Mouse (Mus musculus): ENCODE results near the gene Ptprcap. TPM values are rescaled to one million over a fixed set of nuclear protein-coding genes. Genes with fewer than 3 reads are reported as not detected.

Gene Ptprcap
- polyA plus RNA-seq, 1 experiment from 2014 or later, result 0.82 TPM

DNA sequence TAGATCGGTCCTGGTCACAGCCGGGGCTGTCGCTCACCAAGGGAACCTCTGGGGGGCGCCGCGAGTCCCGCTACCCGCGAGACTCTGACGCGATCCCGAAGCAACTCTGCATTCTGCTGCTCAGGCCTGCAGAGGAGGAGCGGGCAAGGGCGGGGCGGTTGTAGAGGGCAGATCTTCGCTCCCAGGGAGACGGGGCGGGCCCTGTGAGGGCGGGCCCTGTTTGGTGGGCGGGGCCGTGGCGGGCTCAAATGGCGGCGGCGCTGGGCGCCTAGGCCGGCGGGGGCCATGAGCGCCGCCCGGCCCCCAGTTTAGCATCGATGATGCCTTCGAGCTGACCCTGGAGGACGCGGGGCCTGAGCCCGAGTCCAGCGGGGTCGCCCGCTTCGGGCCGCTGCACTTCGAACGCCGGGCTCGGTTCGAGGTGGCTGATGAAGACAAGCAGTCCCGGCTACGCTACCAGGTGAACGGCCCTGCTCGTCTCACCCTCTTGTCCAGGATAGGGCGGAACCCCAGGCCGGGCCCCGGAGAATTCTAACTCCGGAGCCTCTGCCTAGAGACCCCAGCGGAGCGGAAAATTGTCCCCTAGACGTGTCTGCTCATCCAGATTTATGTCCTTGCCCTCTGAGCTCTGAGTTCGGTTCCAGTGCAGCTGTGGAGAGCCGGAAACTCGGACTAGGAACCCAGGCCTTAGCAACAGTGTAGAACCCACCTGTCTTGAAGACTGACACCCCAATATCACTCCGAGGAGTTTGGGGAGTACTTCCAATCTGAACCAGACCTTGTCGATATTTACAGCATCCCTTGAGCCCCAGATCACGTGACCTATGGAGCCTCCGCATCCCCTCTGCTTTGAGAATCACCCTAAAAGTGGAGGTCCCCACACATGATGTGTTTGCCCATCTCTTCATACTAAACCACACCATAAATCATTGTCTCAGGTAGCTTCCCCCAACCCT, 27.4 kb upstream of the Ptprcap start, which contains the start of gene Aip:
Gene Aip, minus strand, starts transcription at position 118 of the 956 bp plus-strand sequence.
- Histone ChIP-seq H3K4me2 (ENCODE audit: low read length) (peak within 1 kb of the TSS; percentile 87), H3K36me3 (ENCODE audit: control insufficient read depth, insufficient read depth, low read length) (peaks cover 31% of the 10 kb centered on the region), H3K27me3 (ENCODE audit: control insufficient read depth, insufficient read depth, low read length) (no peaks in the 10 kb centered on the region), H3K9ac (ENCODE audit: low read length) (peak within 1 kb of the TSS; percentile 94), H3K4me1 (ENCODE audit: control insufficient read depth in 2 of 2, insufficient read depth in 2 of 2, low read length in 2 of 2) (peaks cover 13 to 22% of the 10 kb centered on the region in 2 experiments), H3K9me3 (ENCODE audit: control insufficient read depth, low read length) (no peaks in the 10 kb centered on the region), H3K27ac (replicated peaks in 1 of 2; ENCODE audit: control insufficient read depth in 1 of 2, insufficient read depth in 1 of 2, low read depth in 2 of 2, low read length in 2 of 2) (peak within 1 kb of the TSS in 1 of 2 experiments; percentile 51; a peak in 1 of 4 replicates), H3K4me3 (ENCODE audit: control insufficient read depth in 1 of 2, insufficient read depth in 1 of 2, low read depth in 1 of 2, low read length in 2 of 2) (peak within 1 kb of the TSS; percentile 70 to 87)
- ATAC-seq (ENCODE audit: insufficient number of reproducible peaks, insufficient read depth, low FRiP score, low read depth), result peak; percentile 97
- 1% methylated on average over 59 of the region's 64 CpGs for WGBS

DNA sequence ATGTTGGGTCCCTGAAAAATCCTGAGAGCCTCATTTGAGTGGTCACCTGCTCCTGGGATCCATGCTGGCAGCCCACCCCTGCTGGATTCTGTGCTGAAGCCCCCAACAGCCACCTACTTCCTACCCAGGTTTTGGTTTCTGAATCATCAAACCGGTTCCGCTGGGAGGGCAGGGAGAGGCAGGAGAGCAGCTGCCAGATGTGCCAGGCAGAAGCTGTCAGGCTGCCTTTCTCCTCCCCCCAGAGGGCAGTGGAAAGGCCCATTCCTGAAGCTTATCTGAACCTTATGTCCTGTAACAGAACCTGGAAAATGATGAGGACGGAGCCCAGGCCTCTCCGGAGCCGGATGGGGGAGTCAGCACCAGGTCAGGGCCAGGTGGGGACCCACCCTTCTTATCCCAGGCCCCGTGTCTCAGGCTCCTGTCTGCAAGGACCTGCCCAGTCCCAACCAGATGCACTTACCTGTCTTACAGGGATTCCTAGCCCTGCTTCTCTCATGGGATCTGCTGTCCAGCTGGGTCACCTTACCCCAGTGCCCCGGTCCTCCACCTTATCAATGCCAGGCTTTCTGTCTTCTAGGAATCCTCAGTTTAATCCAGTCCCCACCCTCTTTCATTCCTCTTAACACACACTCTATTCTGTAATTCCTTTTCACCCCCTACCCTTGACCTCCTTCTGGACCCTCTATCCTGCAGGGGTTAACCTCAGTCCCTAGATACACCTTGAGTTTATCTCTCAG, 26.5 kb upstream of the Ptprcap start:
- Histone ChIP-seq H3K4me2 (ENCODE audit: low read length) (peak overlapping the region; percentile 87), H3K9me3 (ENCODE audit: control insufficient read depth, low read length) (no peaks in the 10 kb centered on the region), H3K27ac (replicated peaks in 1 of 2; ENCODE audit: control insufficient read depth in 1 of 2, insufficient read depth in 1 of 2, low read depth in 2 of 2, low read length in 2 of 2) (no peak overlapping the region), H3K4me3 (ENCODE audit: control insufficient read depth in 1 of 2, insufficient read depth in 1 of 2, low read depth in 1 of 2, low read length in 2 of 2) (peak overlapping the region; percentile 70 to 87), H3K36me3 (ENCODE audit: control insufficient read depth, insufficient read depth, low read length) (peaks cover 40% of the 10 kb centered on the region), H3K27me3 (ENCODE audit: control insufficient read depth, insufficient read depth, low read length) (no peaks in the 10 kb centered on the region), H3K4me1 (ENCODE audit: control insufficient read depth in 2 of 2, insufficient read depth in 2 of 2, low read length in 2 of 2) (peaks cover 12 to 22% of the 10 kb centered on the region in 2 experiments), H3K9ac (ENCODE audit: low read length) (peak overlapping the region; percentile 94)
- WGBS, result 61% methylated on average over 7 of the region's 7 CpGs
- no peak for ATAC-seq (ENCODE audit: insufficient number of reproducible peaks, insufficient read depth, low FRiP score, low read depth)

DNA sequence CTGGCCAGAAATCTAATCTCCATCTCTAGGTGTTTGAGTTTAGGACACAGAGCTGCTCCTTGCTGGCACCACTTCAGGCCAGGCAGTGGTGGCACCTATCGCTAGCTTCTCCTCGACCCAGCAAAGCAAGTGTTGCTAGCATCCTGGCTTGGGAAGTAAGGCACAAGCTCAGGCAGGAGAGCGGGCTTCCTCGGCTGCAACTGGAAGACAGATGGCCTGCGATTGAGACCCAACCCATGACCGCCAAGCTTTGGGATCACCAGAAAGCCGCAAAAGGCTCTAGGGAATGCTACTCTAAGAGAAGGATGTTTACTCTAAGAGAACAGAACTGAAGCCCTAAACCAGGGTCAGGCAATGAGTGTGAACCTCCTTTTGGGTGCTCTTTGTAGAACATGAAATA, 23.9 kb upstream of the Ptprcap start:
- no peak overlapping the region for H3K4me2 ChIP-seq (ENCODE audit: low read length)
- H3K9ac ChIP-seq (ENCODE audit: low read length), result 0 out of 2 replicates have a peak overlapping the region, but pooled peaks have one; percentile 12
- peaks cover 12 to 22% of the 10 kb centered on the region in 2 experiments for H3K4me1 ChIP-seq (ENCODE audit: control insufficient read depth in 2 of 2, insufficient read depth in 2 of 2, low read length in 2 of 2)
- peaks cover 55% of the 10 kb centered on the region for H3K36me3 ChIP-seq (ENCODE audit: control insufficient read depth, insufficient read depth, low read length)
- WGBS, result 93% methylated on average over 7 of the region's 7 CpGs
- H3K27ac ChIP-seq (replicated peaks in 1 of 2; ENCODE audit: control insufficient read depth in 1 of 2, insufficient read depth in 1 of 2, low read depth in 2 of 2, low read length in 2 of 2), result peak overlapping the region in 1 of 2 experiments; percentile 25; a peak in 1 of 4 replicates
- no peak for ATAC-seq (ENCODE audit: insufficient number of reproducible peaks, insufficient read depth, low FRiP score, low read depth)
- H3K4me3 ChIP-seq (ENCODE audit: control insufficient read depth in 1 of 2, insufficient read depth in 1 of 2, low read depth in 1 of 2, low read length in 2 of 2), result no peak overlapping the region
- H3K9me3 ChIP-seq (ENCODE audit: control insufficient read depth, low read length), result no peaks in the 10 kb centered on the region
- H3K27me3 ChIP-seq (ENCODE audit: control insufficient read depth, insufficient read depth, low read length), result no peaks in the 10 kb centered on the region

DNA sequence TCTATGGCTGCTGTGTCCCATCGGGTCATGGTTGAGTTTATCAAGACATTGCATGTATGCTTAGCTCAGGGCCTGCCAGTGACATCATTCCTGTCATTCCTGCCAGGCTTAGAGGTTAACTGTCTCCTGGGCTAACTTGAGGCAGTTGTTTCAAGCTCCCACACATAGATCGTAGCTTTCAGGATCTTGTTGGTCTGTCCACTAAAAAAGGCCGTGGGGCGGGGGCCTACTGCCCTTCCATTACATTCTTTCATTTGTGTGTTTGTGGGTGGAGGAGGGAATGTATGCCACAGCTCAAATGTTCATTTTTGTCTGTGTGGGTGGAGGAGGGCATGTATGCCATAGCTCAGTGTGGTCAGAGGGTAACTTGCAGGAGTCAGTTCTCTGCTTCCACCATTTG, 23.3 kb upstream of the Ptprcap start:
- peak overlapping the region in 1 of 2 experiments; percentile 25; a peak in 2 of 4 replicates for H3K27ac ChIP-seq (replicated peaks in 1 of 2; ENCODE audit: control insufficient read depth in 1 of 2, insufficient read depth in 1 of 2, low read depth in 2 of 2, low read length in 2 of 2)
- H3K4me1 ChIP-seq (ENCODE audit: control insufficient read depth in 2 of 2, insufficient read depth in 2 of 2, low read length in 2 of 2), result peaks cover 12 to 20% of the 10 kb centered on the region in 2 experiments
- H3K36me3 ChIP-seq (ENCODE audit: control insufficient read depth, insufficient read depth, low read length), result peaks cover 55% of the 10 kb centered on the region
- ATAC-seq (ENCODE audit: insufficient number of reproducible peaks, insufficient read depth, low FRiP score, low read depth), result no peak
- WGBS, result 62% methylated on average over 4 of the region's 4 CpGs
- no peaks in the 10 kb centered on the region for H3K27me3 ChIP-seq (ENCODE audit: control insufficient read depth, insufficient read depth, low read length)
- no peak overlapping the region for H3K4me3 ChIP-seq (ENCODE audit: control insufficient read depth in 1 of 2, insufficient read depth in 1 of 2, low read depth in 1 of 2, low read length in 2 of 2)
- 0 out of 2 replicates have a peak overlapping the region, but pooled peaks have one; percentile 12 for H3K9ac ChIP-seq (ENCODE audit: low read length)
- H3K4me2 ChIP-seq (ENCODE audit: low read length), result no peak overlapping the region
- no peaks in the 10 kb centered on the region for H3K9me3 ChIP-seq (ENCODE audit: control insufficient read depth, low read length)

DNA sequence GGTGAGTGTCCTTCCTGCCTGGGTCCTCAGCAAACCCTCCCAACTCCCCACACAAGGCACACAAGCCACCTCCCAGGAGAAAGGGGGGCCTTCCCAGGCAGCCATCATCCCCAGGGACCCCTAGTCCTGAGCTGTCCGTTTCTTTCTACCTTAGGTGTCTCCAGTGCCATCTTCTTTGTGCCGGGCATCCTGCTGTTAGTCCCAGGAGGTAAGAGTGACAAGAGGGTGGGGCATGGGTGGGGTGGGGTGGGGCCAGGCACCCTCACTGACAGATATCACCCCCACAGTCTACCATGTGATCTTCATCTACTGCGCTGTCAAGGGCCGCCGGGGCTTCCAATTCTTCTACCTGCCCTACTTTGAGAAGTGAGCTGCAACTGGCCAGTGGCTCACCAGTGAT, 22.3 kb upstream of the Ptprcap start:
- WGBS, result 90% methylated on average over 5 of the region's 5 CpGs
- H3K27ac ChIP-seq (replicated peaks in 1 of 2; ENCODE audit: control insufficient read depth in 1 of 2, insufficient read depth in 1 of 2, low read depth in 2 of 2, low read length in 2 of 2), result no peak overlapping the region
- H3K9ac ChIP-seq (ENCODE audit: low read length), result no peak overlapping the region
- no peak for ATAC-seq (ENCODE audit: insufficient number of reproducible peaks, insufficient read depth, low FRiP score, low read depth)
- H3K4me3 ChIP-seq (ENCODE audit: control insufficient read depth in 1 of 2, insufficient read depth in 1 of 2, low read depth in 1 of 2, low read length in 2 of 2), result no peak overlapping the region
- no peaks in the 10 kb centered on the region for H3K9me3 ChIP-seq (ENCODE audit: control insufficient read depth, low read length)
- no peaks in the 10 kb centered on the region for H3K27me3 ChIP-seq (ENCODE audit: control insufficient read depth, insufficient read depth, low read length)
- H3K4me2 ChIP-seq (ENCODE audit: low read length), result no peak overlapping the region
- peaks cover 55% of the 10 kb centered on the region for H3K36me3 ChIP-seq (ENCODE audit: control insufficient read depth, insufficient read depth, low read length)
- peaks cover 12 to 19% of the 10 kb centered on the region in 2 experiments for H3K4me1 ChIP-seq (ENCODE audit: control insufficient read depth in 2 of 2, insufficient read depth in 2 of 2, low read length in 2 of 2)

DNA sequence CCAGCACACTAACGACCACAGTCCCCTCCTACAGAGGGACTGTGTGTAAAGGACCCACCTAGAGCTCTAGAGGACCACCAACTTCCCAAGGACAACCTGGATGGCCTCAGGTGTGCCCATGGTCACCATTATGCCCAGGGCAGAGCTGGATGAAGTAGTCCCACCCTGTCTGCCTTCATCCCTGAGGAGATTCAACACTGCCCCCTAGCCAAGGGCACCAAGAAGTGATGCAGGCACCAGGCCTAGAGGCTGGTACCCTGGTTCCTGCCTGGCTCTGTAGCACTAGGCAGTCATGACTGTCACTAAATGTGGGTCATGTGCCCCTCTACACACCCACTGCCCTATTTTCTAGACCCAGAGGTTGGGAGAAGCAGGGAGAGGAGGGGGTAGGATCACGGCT, 21.6 kb upstream of the Ptprcap start:
- H3K36me3 ChIP-seq (ENCODE audit: control insufficient read depth, insufficient read depth, low read length), result peaks cover 55% of the 10 kb centered on the region
- 81% methylated on average over 2 of the region's 2 CpGs for WGBS

DNA sequence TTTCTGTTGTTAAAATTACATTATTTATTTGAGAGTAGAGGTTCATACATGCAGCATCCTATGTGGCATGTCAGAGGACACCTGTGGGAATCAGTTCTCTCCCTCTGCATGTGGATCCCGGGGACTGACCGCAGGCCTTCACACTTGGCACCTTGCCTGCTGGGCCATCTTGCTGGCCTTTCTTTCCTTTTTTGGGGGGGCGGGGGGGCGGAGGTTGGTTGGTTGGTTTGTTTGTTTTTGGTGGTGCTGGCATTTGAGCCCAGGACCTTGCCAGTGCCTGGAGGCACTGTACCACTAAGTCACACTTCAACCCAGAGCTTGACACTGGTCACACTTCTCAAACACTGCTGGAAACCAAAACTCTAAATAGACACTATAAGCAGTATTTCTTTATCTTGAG, 19.1 kb upstream of the Ptprcap start:
- ATAC-seq (ENCODE audit: insufficient number of reproducible peaks, insufficient read depth, low FRiP score, low read depth), result no peak
- H3K9me3 ChIP-seq (ENCODE audit: control insufficient read depth, low read length), result no peaks in the 10 kb centered on the region
- H3K4me2 ChIP-seq (ENCODE audit: low read length), result no peak overlapping the region
- no peak overlapping the region for H3K27ac ChIP-seq (replicated peaks in 1 of 2; ENCODE audit: control insufficient read depth in 1 of 2, insufficient read depth in 1 of 2, low read depth in 2 of 2, low read length in 2 of 2)
- no peak overlapping the region for H3K9ac ChIP-seq (ENCODE audit: low read length)
- 0 out of 2 replicates have a peak, but pooled peaks cover 7% of the 10 kb centered on the region for H3K27me3 ChIP-seq (ENCODE audit: control insufficient read depth, insufficient read depth, low read length)
- peaks cover 38% of the 10 kb centered on the region for H3K36me3 ChIP-seq (ENCODE audit: control insufficient read depth, insufficient read depth, low read length)
- no peak overlapping the region for H3K4me3 ChIP-seq (ENCODE audit: control insufficient read depth in 1 of 2, insufficient read depth in 1 of 2, low read depth in 1 of 2, low read length in 2 of 2)
- peaks cover 8 to 9% of the 10 kb centered on the region in 2 experiments; a peak in 3 of 4 replicates for H3K4me1 ChIP-seq (ENCODE audit: control insufficient read depth in 2 of 2, insufficient read depth in 2 of 2, low read length in 2 of 2)
- WGBS, result 82% methylated on average over 4 of the region's 4 CpGs

More for the DNA sequence above, 21.6 kb upstream of the Ptprcap start:
- no peaks in the 10 kb centered on the region for H3K9me3 ChIP-seq (ENCODE audit: control insufficient read depth, low read length)
- H3K27ac ChIP-seq (replicated peaks in 1 of 2; ENCODE audit: control insufficient read depth in 1 of 2, insufficient read depth in 1 of 2, low read depth in 2 of 2, low read length in 2 of 2), result no peak overlapping the region
- H3K27me3 ChIP-seq (ENCODE audit: control insufficient read depth, insufficient read depth, low read length), result no peaks in the 10 kb centered on the region
- H3K9ac ChIP-seq (ENCODE audit: low read length), result no peak overlapping the region
- ATAC-seq (ENCODE audit: insufficient number of reproducible peaks, insufficient read depth, low FRiP score, low read depth), result no peak
- no peak overlapping the region for H3K4me3 ChIP-seq (ENCODE audit: control insufficient read depth in 1 of 2, insufficient read depth in 1 of 2, low read depth in 1 of 2, low read length in 2 of 2)
- H3K4me1 ChIP-seq (ENCODE audit: control insufficient read depth in 2 of 2, insufficient read depth in 2 of 2, low read length in 2 of 2), result peaks cover 10 to 14% of the 10 kb centered on the region in 2 experiments
- no peak overlapping the region for H3K4me2 ChIP-seq (ENCODE audit: low read length)

Data from heart, embryonic 14.5 days (tissue).